Mouse (Mus musculus) liver, embryonic 14.5 days (tissue): Measurements from ENCODE around the gene Klk11.

ENCODE experiments used
- CTCF ChIP-seq: IDR thresholded peaks from 2 replicates; pipeline ENCODE4 v1.5.1; 2016; ENCODE audit warnings: antibody characterized with exemption, low read depth, control low read depth
- EP300 ChIP-seq: IDR thresholded peaks from 2 replicates; pipeline ENCODE4 v1.6.1; 2016; ENCODE audit warnings: antibody characterized with exemption, low read depth

GRCm38 (mm10) chr7:43799876-43800275, 25.5 kb downstream of the Klk11 start:
- TF ChIP-seq CTCF, result no peak
- no peak for TF ChIP-seq EP300
